Mouse (Mus musculus) CD8-positive naive resting alpha-beta T cell, adult 57 days (primary cell): ENCODE results near the gene Folr1. TPM values are rescaled to one million over a fixed set of nuclear protein-coding genes. Genes with fewer than 3 reads are reported as not detected.

Source experiments
- total RNA-seq: library from RNA; stranded (reverse); gene quantifications from one replicate; pipeline ENCODE4 v1.2.4, GENCODE M21; 2023

The Folr1 gene
- not detected for total RNA-seq

GRCm38 (mm10) chr7:101870629-101871028 is at the start of gene Folr1:
Folr1 (minus strand) TSS chr7:101870788.

GRCm38 (mm10) chr7:101906287-101906681 is 35.7 kb upstream of the Folr1 start, which contains the start of gene Tomt:
Tomt (minus strand) TSS chr7:101906359.

GRCm38 (mm10) chr7:101905561-101906286 is 35.1 kb upstream of the Folr1 start, which contains the start of gene Lamtor1:
Lamtor1 (plus strand) TSS chr7:101905904.

GRCm38 (mm10) chr7:101863415-101863814 is 7.2 kb downstream of the Folr1 start, which contains the start of gene Anapc15:
Anapc15 (plus strand) TSS chr7:101863715.

GRCm38 (mm10) chr7:101857094-101857493 is 13.5 kb downstream of the Folr1 start, which contains the start of gene Folr2:
Folr2 (minus strand) TSS chr7:101857194.

GRCm38 (mm10) chr7:101837606-101838471 is 32.7 kb downstream of the Folr1 start, which contains the start of gene Inppl1:
Inppl1 (minus strand) TSS chr7:101838229.

GRCm38 (mm10) chr7:101817861-101818401 is 52.7 kb downstream of the Folr1 start, which contains the start of gene Phox2a:
Phox2a (plus strand) TSS chr7:101818313.

Other genes starting within 250 kb of the Folr1 start
- gene Clpb, start 207.2 kb downstream of the Folr1 start, total RNA-seq, result 19.0 TPM
- gene Phox2a, start 52.5 kb downstream of the Folr1 start, total RNA-seq, result not detected
- gene Inppl1, start 32.6 kb downstream of the Folr1 start, total RNA-seq, result 8.9 TPM
- not detected for gene Folr2, start 13.6 kb downstream of the Folr1 start, total RNA-seq
- gene Anapc15, start 7.1 kb downstream of the Folr1 start, total RNA-seq, result 63.0 TPM
- gene Lamtor1, start 35.1 kb upstream of the Folr1 start, total RNA-seq, result 56.6 TPM
- gene Tomt, start 35.6 kb upstream of the Folr1 start, total RNA-seq, result not detected
- 1.4 TPM for gene Lrrc51, start 63.1 kb upstream of the Folr1 start, total RNA-seq
- 350 TPM for gene Numa1, start 63.3 kb upstream of the Folr1 start, total RNA-seq
- 8.1 TPM for gene Il18bp, start 147.9 kb upstream of the Folr1 start, total RNA-seq
- gene Rnf121, start 194.7 kb upstream of the Folr1 start, total RNA-seq, result 31.0 TPM
- gene Xndc1, start 194.7 kb upstream of the Folr1 start, total RNA-seq, result 47.9 TPM
- 7.1 TPM for gene Xntrpc, start 194.9 kb upstream of the Folr1 start, total RNA-seq
- gene Trpc2, start 212.3 kb upstream of the Folr1 start, total RNA-seq, result not detected
- 0.40 TPM for gene Art1, start 231.0 kb upstream of the Folr1 start, total RNA-seq
- 0.49 TPM for gene Art5, start 238.7 kb upstream of the Folr1 start, total RNA-seq
- gene Chrna10, start 246.0 kb upstream of the Folr1 start, total RNA-seq, result not detected